Mouse (Mus musculus) ovary, postnatal 10 days (tissue): ENCODE data around the gene Cfap20.
"Not testable (repeated sequence)": the region's sequence is repeated elsewhere in the genome, so short reads cannot be mapped to it uniquely, and the experiment has no call there.

Experiments
- DNase-seq: peaks from one replicate; pipeline ENCODE4 v3.0.0; 2022; ENCODE audit warnings: low spot score

The Cfap20 gene

DNA sequence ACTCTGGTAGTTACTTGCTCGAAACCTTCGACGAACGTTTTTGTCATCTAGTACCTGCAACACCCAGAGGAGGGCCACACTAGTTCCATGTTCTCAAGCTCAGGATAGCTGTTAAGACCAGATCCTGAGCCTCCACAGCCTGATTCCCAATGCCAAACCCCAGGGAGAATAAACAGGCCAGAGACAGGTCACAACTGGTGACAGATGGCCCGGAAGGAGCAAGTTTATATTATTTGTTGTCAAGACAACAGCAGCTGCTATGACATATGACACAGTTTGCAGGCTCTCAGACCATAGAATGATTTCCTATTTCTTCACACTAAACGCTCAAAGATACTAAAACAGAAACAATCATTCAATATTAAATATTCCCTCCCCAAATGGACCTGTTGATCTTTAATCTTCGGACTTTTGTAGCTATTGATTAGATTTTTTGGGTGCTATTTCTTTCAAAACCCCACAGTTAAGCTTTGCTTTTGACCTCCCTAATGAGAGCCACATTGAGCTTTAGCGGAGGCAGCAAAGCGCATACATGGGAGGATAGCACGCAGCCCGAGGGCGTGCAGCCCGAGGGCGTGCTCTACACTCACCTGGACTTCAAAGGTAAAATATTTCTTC lies 12.4 kb downstream of the Cfap20 start:
- DNase-seq = no peak

DNA sequence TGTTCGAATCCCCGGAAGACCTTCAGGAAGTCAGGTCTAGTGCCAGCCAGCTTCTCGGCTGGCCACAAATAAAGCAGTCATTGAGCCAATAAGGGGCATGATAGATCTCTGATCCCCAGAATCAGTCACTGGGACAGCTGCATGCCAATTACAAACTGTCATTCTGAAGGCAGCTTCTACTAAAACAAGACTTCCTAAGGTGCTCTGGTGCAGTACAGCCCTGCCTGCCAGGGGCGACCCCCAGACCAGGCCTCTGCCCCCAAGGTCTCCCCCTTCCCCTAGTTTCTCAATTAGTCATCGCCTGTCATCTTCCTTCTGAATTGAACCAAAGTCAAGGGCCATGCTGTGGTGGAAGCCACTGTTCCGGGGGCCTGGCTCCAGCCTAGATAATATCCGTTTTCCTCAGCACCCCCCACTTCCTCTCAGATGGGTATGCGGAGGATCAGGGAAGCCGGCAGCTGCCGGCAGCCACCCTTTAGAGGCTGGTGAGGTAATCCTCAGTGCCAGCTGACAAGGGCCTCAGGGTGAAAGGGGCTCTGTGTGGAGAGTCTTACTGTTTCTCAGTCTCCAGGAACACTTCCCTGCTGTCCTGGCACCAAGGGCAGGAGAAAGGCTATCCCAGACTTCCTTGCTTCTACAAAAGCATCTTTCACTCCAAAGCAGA lies 23.2 kb downstream of the Cfap20 start:
- DNase-seq = no peak

DNA sequence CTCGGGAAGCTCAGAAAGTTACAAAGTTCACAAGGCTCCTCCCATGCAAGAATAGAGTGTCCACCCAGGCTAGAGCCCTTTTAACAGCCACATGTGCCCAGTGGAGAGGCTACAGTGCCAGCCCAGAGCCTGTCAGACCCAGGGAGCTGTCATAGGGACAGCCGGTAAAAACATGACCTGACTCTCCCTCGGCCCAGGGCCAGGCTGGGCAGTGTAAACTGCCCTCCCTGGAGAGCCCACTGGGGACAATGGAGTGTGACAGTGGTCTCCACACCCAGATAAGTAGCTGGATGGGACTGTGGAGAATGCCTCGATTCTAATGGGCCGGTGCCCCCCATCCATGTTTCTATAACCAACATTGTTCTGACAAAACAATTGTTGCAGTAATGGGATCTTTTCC lies 25.2 kb downstream of the Cfap20 start:
- DNase-seq = no peak

DNA sequence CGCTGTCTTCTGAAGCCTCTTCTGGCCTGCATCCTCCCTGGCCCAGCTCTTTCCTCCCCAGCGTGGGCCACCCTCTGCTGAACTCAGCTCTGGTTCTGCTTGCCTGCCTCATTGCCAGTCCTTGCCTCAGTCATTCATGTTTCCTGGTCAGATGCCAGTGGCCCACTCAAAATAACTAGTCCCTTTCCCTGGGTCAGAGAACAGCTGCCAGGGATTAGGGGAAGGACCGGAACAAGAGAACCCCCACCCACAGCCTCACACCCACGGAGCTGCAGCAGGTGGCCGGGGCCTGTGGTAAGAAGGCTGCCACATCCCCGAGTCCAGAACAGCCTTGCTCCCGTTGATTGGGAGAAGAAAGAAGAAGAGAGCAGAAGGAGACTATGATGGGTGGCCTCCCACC lies 33.6 kb downstream of the Cfap20 start:
- DNase-seq = no peak

DNA sequence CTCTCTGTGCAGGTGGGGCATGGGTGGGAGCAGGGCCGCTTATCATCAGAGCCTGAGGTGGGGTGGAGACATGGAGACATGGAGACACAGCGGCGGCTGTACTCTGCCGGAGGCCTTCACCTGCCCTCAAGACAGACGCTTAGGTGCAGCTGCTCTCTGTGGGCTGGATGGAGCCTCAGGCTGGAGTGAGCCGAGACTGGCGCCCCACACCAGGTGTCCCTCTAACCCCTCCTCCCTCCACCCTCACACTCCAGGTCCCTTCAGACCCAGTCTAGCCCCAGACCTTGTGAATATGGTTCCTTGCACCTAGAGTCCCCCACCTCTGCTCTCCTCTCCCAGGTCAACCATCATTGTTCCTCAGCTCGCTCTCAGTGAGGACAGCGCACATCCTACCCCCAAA lies 35.5 kb downstream of the Cfap20 start:
- DNase-seq = no peak

DNA sequence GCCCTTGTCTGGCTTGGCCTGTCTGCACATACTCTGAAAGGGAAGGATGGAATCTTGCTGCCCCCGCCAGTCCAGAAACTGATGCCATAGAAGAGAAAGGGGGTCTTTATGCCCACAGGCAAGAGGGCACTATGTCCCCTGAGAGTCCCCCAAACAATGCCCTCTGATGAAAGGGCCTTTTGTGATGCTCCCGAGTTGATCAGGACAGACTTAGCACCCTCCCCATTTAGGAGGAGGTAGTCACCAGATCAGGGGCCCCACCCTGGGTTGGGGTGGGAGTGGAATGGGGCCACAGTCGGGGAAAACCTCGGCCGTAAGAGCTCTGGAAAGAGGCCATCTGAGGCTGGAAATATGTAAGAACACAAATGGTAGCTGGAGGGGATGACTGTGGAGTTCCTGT lies 37.5 kb downstream of the Cfap20 start:
- DNase-seq = no peak

DNA sequence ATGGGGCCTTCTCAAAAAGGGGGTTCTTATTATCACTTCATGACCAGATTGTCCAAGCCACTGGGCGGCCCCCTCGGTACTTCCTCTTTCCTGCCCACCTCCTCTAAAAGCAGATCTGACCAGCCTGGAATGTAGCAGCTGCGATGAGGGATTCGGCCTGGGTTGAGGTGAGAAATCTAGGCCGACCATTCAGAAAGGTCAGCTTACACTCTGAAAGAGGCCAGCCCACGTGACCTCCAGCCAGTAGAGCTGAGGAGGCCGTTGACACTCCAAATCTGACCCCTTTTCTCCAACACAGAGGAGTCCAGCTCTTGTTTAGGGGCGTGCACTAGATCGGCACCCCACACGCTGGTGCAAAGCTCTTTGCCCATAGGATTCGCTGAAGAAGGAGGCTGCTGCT lies 37.9 kb downstream of the Cfap20 start:
- DNase-seq = no peak

DNA sequence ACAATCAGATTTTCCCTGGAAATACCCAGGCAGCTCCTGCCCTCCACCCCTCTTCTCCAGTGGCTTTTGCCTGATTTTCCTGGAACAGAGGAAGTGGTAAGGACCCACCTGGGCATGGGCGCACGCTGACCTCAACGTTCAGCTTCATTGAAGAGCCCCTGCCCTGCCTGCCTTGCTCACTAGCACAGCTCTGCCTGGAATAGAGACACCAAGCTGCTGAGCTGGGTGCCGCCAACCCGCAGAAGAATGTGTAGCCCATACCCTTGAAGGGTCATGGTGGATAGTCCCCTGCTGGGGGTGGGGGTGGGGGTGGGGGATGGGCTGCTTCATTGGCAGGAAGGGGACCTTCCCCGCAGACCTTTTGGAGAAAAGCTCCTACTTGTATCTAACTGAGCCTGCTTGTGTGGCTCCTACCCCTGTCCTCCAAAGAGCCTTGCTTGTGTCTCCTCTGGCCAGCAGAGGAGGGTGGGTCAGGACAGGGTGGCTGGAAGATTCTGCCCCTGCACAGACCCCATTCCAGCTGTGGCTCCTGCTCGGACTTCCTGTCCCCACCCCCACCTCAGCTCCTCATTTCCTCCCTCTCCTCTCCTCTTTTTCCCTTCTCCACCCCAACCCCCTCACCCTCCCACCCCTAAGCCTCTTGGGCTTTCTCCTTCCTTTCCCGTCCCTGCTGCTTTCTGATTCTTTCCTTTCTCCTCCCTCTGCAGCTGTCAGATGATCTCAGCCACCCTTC lies 39.3 kb downstream of the Cfap20 start:
- DNase-seq = no peak

DNA sequence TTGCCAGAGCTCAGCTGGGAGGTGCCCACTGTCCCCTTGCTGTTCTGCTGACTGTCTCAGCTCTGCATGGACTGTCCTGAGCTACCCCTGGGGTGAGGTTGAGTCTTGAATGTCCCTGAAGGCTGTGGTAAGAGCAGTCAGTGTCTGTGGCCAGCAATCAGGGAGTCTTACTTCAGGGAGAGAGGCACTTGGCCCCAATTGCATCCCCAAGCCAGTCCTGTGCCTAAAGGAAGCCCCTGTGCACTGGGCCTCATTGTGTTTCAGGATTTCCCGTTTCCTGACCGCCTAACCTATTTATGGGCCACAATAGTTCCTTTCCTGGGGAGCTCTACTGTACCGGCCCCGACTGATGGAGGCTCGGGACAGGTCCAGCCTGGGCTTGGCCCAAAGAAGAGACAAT lies 42.1 kb downstream of the Cfap20 start:
- DNase-seq = no peak

DNA sequence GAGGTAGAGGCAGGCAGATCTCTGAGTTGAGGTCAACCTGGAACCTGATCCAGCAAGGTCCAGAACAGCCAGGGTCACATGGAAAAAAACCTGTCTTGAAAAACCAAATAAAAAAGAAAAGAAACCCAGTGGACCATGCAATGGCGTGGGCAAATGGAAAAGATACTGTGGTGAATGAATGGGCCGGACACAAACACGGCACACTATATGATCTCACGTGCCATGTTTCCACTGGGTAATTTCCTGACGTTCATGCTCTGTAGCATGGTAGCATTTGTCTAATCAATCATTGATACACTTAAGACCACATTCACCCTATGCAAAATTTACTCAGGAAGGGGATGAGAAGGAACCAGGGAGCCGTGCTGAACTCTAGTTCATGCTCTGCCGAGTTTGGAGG lies 43.6 kb downstream of the Cfap20 start:
- DNase-seq = no peak

DNA sequence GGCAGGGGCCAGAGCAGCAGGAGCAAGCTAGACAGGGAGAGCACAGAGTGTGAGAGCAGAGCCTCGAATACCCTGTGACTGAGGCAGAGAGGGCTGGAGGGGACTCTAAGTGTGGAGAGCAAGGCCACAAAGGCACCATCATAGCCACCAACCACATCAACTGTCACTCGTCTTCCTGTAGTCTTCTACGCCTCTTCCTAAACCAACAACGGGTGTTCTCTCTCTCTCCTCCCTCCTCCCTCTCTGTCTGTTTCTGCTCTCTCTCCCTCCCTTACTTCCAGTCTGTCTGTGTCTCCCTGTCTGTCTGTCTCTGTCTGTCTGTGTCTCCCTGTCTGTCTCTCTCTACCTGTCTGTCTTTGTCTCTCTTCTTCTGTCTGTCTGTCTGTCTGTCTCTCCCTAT lies 44.4 kb downstream of the Cfap20 start:
- DNase-seq = no peak

DNA sequence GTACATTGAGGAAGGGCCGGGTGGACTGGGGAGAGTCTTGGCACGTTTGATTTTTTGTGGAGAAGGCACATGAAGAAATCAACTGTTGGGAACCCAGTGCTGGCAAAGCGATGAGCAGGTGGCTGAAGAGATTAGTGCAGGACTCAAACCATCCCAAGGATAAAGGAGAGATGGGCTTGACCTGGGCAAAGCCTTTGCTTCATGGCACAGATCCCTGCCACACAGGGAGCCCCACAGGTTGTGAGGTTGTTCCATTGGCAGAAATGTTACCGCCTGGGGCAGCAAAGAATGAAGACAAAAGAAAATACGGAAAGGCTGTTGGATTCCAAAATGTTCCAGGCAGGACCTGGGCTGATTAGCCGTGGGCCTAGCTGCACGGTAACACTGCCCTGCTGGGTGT lies 46.7 kb downstream of the Cfap20 start:
- DNase-seq = no peak

DNA sequence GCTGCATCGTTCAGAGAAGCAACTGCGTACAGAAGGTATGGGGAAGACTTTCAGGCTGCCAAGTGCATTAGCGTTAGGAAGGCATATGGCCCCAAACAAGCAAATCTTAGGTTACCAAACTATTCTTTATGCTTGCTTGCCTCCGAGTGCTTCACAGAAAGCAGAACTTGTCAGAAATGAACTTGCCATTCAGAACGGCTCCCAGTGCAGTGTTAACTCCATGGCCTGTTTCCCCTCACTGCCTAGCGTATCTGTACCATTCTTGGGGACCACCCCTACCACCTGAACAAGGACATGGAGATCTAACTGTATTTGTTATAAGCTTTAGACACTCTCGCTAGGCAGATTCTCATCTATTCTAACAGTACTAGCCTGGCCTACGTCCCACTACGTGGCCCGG lies 47.4 kb downstream of the Cfap20 start:
- no peak for DNase-seq

DNA sequence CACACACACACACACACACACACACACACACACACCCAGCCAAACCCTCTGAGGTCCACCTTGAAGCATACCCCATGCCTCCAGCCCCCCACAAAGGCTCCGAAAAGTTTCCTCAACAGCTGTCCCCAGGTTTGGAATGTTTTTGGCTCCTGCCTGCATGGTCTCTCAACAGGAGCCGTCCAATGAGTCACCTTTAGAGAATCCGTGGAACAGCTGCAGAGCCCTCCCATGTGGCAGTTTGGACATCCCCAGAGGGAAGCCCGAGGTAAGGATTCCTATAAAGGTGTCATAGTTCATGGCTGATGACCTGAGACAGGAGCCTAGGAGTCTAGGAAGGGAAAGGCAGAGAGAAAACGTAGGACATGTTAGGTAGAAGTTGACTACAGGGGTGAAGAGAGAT lies 48.6 kb downstream of the Cfap20 start:
- no peak for DNase-seq

DNA sequence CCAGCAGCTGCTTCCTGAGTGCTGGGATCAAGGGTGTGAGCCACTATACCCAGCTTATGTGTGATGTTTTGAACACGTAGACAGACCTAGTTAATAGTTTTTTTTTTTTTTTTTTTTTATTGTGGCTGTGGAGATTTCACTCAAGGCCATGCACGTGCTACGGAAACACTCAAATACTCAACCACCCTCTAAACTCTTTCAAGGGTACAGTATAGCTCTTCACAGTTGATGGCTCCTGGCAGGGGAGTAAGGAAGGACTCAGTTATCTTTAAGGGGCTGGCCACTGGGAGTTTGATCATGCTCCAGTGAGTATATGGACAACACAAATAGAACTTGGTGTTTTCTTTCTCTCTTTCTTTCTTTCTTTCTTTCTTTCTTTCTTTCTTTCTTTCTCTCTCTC lies 50.2 kb downstream of the Cfap20 start:
- no peak for DNase-seq

DNA sequence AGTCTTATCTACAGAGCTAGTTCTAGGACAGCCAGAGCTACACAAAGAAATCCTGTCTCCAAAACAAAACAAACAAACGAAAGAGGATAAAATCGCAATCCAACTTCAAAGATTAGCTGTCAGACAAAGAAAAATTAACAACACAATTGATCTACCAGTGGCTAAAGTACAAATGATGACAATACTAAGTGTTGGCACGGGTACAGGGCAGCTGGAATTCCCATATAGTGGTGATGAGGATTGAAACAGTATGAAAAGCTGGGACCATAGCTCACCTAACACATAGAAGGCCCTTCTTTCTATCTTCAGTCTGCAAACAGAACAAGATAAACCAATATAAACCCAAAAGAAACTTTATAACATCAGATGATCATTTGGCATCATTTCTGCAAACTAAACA lies 53.1 kb downstream of the Cfap20 start:
- DNase-seq = no peak

DNA sequence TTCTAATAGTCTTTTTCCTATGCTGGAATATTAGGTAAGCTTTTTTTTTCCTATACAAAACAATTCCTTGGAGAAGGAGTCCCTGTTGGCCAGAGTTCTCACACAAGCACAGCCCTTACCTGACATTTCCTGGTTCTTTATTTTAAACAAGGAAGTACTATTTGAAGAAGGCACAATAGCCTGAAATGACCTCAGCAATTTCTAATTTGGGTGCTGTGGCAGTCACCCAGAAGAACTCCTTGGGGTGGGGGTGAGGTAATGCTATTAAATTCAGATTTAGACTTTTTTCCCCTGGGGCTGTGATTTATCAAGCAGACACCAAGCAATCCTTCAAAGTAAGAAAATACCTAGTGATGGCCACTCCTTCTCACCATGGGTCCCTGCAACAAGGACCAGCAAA lies 53.7 kb downstream of the Cfap20 start:
- DNase-seq = no peak

DNA sequence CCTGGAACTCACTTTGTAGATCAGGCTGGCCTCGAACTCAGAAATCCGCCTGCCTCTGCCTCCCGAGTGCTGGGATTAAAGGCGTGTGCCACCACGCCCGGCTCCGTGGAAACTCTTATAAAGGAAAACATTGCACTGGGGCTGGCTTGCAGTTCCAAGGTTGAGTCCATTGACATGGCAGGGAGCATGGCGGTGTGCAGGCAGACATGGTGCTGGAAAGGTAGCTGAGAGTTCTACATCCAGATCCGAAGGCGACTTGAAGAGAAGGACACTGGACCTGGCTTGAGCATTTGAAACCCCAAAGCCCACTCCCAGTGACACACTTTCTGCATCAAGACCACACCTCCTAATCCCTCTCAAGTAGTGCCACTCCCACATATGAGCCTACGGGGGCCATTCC lies 55.7 kb downstream of the Cfap20 start:
- DNase-seq = not testable (repeated sequence)

DNA sequence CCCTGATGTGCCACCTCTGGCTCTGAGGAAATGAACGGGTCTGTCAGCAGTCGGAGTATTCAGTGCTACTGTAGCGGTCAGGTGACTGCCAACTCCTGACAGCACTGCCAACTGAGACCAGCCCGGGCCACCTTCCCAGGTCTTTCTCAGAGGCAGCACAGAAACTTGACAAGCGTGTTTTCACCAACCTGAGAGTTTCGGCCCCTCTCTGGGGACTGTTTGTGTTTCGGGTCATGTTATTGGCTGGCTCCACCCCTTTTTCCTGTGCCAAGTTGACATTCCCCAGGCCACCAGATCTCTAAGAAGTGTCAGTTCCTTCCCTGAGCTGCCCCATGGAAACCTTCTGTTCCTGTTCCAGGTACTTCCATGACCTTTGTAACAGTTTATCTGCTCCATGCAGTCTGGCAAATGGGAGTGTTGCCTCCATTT lies 56.8 kb downstream of the Cfap20 start:
- DNase-seq = no peak

DNA sequence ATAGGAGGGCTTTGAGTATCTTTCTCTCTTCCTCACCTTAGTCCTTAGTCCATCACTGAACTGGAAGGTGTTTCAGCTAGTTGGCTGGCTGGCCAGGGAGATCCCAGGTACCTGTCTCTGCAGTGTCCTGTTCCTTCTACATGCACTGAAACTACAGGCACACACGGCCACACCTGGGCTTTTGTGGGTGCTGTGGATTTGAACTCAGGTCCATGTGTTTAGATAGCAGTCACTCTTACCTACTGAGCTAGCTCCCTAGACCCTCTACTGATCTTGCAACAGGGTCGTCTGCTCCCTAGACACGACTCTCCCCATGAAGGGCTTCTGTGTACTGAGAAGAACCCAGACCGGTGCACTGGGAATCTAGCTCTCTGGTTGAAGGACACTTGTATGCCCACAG lies 57.6 kb downstream of the Cfap20 start:
- no peak for DNase-seq

DNA sequence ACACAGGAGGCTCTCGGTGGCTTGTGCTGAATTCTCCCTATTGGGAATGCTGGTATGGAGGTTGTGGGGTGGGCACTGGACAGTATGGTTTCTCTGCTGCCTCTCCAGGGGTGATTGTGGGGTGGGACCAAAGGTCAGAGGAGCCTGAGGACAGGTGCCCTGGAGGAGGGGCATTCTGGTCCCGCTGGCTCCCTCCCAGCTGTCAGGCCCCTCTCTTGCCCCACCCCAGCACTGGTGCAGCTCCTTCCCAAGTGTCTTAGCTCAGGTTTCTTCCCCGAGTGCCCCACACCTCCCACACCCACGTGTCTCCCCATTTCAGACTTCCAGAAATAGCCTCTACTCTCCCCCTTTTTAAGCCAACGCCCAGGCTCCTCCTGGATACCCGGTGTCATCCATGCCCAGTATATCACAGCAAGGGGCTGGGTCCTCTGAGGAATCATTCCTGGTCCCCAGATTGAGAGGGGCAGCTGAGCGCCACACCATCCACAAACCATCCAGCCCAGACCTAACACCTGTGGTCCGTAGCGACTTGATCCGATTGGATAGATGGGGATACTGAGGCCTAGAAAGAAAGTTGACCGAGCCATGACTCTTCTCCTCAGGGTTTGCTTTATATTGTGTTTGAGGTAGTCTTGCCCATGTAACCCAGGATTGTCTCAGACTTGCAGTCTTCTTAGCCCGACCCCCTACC lies 58.2 kb downstream of the Cfap20 start:
- DNase-seq = no peak

DNA sequence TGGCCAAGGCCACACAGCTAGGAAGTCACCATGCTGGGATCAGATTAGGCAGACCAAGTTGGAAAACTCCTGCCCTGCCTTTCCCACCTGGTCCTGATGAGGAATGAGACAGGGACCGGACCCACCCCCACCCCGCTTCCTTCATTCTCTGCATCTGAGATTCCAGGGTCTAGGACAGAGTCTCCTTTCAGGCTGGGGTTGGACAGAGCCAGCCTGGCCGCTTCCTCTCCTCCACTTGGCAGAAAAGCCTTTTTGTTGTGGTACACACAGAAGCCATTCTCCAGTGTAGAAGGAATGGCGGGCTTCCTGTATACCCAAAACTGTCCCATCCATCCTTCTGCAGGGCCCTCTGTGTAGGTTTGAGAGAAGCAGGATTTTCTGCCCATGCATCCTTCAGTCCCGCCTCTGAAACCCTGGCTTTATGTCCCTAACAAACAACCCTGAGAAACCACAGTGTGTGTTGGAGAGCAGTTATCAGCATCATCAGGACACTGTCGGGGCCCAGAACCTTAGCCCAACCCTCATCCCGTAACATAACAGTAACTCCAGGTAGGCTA lies 59.2 kb downstream of the Cfap20 start:
- no peak for DNase-seq

DNA sequence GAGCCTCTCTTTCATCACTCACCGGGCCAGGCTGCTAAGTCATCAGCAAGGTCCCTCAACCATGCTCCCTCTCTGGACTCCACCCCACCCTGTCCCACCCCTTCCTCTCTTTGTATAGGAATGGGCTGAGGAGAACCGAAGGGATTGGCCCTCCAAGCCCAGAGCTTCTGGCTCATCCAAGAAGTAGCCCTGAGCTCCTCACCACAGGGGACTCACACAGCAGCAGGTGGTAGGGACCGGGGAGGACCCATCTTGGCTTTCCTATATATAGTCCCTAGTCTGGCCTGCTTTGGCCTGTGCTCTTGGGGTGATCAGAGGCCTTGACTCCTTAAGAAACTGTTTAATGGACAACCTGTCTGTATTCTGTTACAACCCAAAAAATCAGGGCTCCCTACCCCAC lies 60.2 kb downstream of the Cfap20 start:
- no peak for DNase-seq
